8 mouse cellular contexts compared by ENCODE assay signal in genomic region chrX:135795591-135796304, GRCm38 (mm10). TPM values are rescaled to one million over a fixed set of nuclear protein-coding genes. Genes with fewer than 3 reads are reported as not detected.
A peak's percentile ranks its signal among the peaks of the same experiment; 100 is the strongest.
DNase-seq lines count a peak whose midpoint lies in the region.
"Not testable (repeated sequence)": the region's sequence is repeated elsewhere in the genome, so short reads cannot be mapped to it uniquely, and the experiment has no call there.

No protein-coding gene starts in this region.

- intact Hi-C loops in left cerebral cortex, postnatal 14 days (cut with DNase I), result not testable (repeated sequence)

- peak; percentile 68 for DNase-seq in adrenal gland, postnatal 14 days
- DNase-seq in embryo, embryonic 9.5 days (ENCODE audit: extremely low spot score), result peak; percentile 63
- peak; percentile 25 to 49 for DNase-seq in heart, adult 18-20 months
- peak; percentile 24 for DNase-seq in kidney, adult 11 months
- DNase-seq in left cerebral cortex, postnatal 14 days (ENCODE audit: low spot score in 2 of 2), result peak; percentile 66 to 79
- peak; percentile 51 to 70 for DNase-seq in lung, postnatal 4 days
- peak; percentile 88 for DNase-seq in retina, postnatal 1 day
- peak; percentile 56 for DNase-seq in yolk sac, embryonic 10.5 days (ENCODE audit: low spot score)

RNA-seq across cellular contexts. Expression of gene Bhlhb9, which starts 1.6 kb away (rescaled TPM):
- total RNA-seq in adrenal gland, postnatal 14 days (2021), result 17.7 and 18.7 TPM in 2 replicates
- total RNA-seq in heart, adult 18-20 months (2021), result 10 to 100 TPM in 1 of 2 experiments, 1 to 10 TPM in 1; 8.5 to 15.3 TPM
- 10 to 100 TPM; 66.2 to 71.2 TPM for total RNA-seq in left cerebral cortex, postnatal 14 days (2021)

RNA-seq across cellular contexts. Expression of gene Gprasp2, which starts 43.1 kb away (rescaled TPM):
- 16.5 and 22.1 TPM in 2 replicates for total RNA-seq in adrenal gland, postnatal 14 days (2021)
- 1 to 10 TPM; 2.2 to 4.5 TPM for total RNA-seq in heart, adult 18-20 months (2021)
- 100 to 1,000 TPM; 152 to 170 TPM for total RNA-seq in left cerebral cortex, postnatal 14 days (2021)

RNA-seq across cellular contexts. Expression of gene Armcx5, which starts 53.2 kb away (rescaled TPM):
- 8.8 and 10.0 TPM in 2 replicates for total RNA-seq in adrenal gland, postnatal 14 days (2021)
- 1 to 10 TPM; 5.3 to 5.7 TPM for total RNA-seq in heart, adult 18-20 months (2021)
- total RNA-seq in left cerebral cortex, postnatal 14 days (2021), result 10 to 100 TPM; 30.1 to 33.8 TPM

RNA-seq across cellular contexts. Expression of gene Gprasp1, which starts 53.2 kb away (rescaled TPM):
- 53.5 and 55.3 TPM in 2 replicates for total RNA-seq in adrenal gland, postnatal 14 days (2021)
- total RNA-seq in heart, adult 18-20 months (2021), result 10 to 100 TPM; 19.7 to 25.1 TPM
- 100 to 1,000 TPM; 311 to 327 TPM for total RNA-seq in left cerebral cortex, postnatal 14 days (2021)

Comparison
In these comparisons a context has a peak if more than half of its experiments do, and no peak if none do; other contexts are left out.
1. Peak in every context shown above with its lines: DNase-seq.
2. DNase-seq: peak in every context shown above with its lines; median percentile 88 in retina, postnatal 1 day; 72 in left cerebral cortex, postnatal 14 days; 68 in adrenal gland, postnatal 14 days; 63 in embryo, embryonic 9.5 days; 60 in lung, postnatal 4 days; 56 in yolk sac, embryonic 10.5 days; 37 in heart, adult 18-20 months; 24 in kidney, adult 11 months.